Mouse (Mus musculus) lung, postnatal 0 days (tissue): ENCODE data around the gene Ovol3.

Experiments
- CTCF ChIP-seq: IDR thresholded peaks from 2 replicates; pipeline ENCODE4 v1.5.1; 2016; ENCODE audit warnings: antibody characterized with exemption, mild to moderate bottlenecking
- EP300 ChIP-seq: IDR thresholded peaks from 2 replicates; pipeline ENCODE4 v1.6.1; 2016; ENCODE audit warnings: antibody characterized with exemption, mild to moderate bottlenecking, control low read depth

DNA sequence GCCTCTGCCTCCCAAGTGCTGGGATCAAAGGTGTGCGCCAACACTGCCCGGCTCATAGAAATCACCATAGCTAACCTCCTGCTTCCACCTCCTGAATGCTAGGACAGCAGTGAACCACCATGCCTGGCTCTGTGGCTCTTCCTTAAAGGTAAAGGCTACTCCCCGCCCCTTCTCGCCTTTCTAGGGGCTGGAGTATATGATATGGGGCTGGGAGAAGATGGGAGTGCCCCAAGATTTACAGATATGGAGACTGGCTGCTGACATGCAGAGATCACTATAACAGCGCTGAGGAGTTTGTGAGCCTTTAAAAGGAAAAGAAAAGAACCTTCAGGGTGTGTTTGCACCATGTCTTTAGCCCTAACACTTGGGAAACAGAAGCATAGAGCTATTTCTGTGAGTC, 13.3 kb downstream of the Ovol3 start:
- TF ChIP-seq CTCF = no peak
- TF ChIP-seq EP300 = no peak
